Mouse (Mus musculus) forebrain, embryonic 11.5 days (tissue): ENCODE measurements at regions not wholly inside any gene's neighbourhood (a gene's known extent, or its start where the extent isn't known, plus 50 kb on each side); places are given as distances from the start of the nearest gene placed in this dataset.
A peak's percentile ranks its signal among the peaks of the same experiment; 100 is the strongest.

Source experiments
- ATAC-seq: fragments of 200-750 bp; cut with Nextera tagmentation; replicated peaks from 2 replicates; pipeline ENCODE4 v1.8.0; 2017; ENCODE audit warnings: moderate TSS enrichment; ENCODE audit not compliant: low FRiP score
- DNase-seq: peaks from one replicate; pipeline ENCODE4 v3.0.0-alpha.2; 2017; ENCODE audit warnings: low spot score
- H3K27ac ChIP-seq: fragments of 300-500 bp; sonication (generic); 2 replicates; pipeline ENCODE4 v1.5.1; 2014; ENCODE audit warnings: low read depth, low read length
- H3K27me3 ChIP-seq: fragments of 300-500 bp; sonication (generic); 2 replicates; pipeline ENCODE4 v1.6.1; 2014; ENCODE audit warnings: mild to moderate bottlenecking, low read length, mixed read lengths; ENCODE audit not compliant: control insufficient read depth, insufficient read depth
- H3K36me3 ChIP-seq: fragments of 300-500 bp; sonication (generic); 2 replicates; pipeline ENCODE4 v1.6.1; 2014; ENCODE audit warnings: mild to moderate bottlenecking, low read length, moderate library complexity, mixed read lengths; ENCODE audit not compliant: control insufficient read depth, insufficient read depth
- H3K4me1 ChIP-seq: fragments of 300-500 bp; sonication (generic); replicated peaks from 2 replicates; pipeline ENCODE4 v1.6.1; 2014; ENCODE audit warnings: low read length, mixed read lengths; ENCODE audit not compliant: control insufficient read depth, insufficient read depth
- H3K4me2 ChIP-seq: fragments of 300-500 bp; sonication (generic); 2 replicates; pipeline ENCODE4 v1.6.1; 2014; ENCODE audit warnings: low read depth, mild to moderate bottlenecking, low read length, moderate library complexity, mixed read lengths; ENCODE audit not compliant: severe bottlenecking
- H3K4me3 ChIP-seq: fragments of 300-500 bp; sonication (generic); 2 replicates; pipeline ENCODE4 v1.5.1; 2014; ENCODE audit warnings: low read depth, low read length
- H3K9ac ChIP-seq: fragments of 300-500 bp; sonication (generic); 2 replicates; pipeline ENCODE4 v1.6.1; 2014; ENCODE audit warnings: low read length
- H3K9me3 ChIP-seq: fragments of 300-500 bp; sonication (generic); 2 replicates; pipeline ENCODE4 v1.6.1; 2016; ENCODE audit warnings: low read length, mixed read lengths; ENCODE audit not compliant: control insufficient read depth
- WGBS: fragments of 180-500 bp; shearing (Covaris S2); extraction: QIAGEN DNeasy Blood & Tissue Kit; methylation state at CpG from one replicate; pipeline ENCODE4 v1.1.7; 2014; 5-methylcytosine and 5-hydroxymethylcytosine counted together

DNA sequence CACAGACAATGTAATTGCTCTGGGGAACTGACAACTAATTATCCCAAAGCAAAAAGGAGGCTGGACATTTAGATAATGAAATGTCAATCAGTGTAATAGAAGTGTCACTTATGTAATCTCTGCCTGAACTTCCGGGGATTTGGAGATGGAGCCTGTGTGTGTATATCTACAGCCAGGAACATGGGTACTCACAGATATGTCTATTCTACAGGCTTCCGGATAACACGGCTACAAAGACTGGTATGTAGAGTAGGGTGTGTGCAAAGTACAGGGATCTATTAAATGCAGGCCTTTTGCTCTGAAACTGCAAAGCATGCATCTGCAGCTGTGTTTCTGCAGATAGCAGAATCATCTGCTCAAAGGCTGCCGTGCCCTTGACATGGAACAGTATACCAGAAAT, 246.7 kb upstream of the Ano5 start:
- Histone ChIP-seq H3K36me3 (no peaks in the 10 kb centered on the region), H3K4me2 (no peak overlapping the region), H3K9ac (no peak overlapping the region), H3K27me3 (no peaks in the 10 kb centered on the region), H3K27ac (no peak overlapping the region), H3K4me1 (no peaks in the 10 kb centered on the region), H3K9me3 (no peaks in the 10 kb centered on the region), H3K4me3 (no peak overlapping the region)
- 78% methylated on average over 4 of the region's 4 CpGs for WGBS
- DNase-seq = no peak
- ATAC-seq = no peak

DNA sequence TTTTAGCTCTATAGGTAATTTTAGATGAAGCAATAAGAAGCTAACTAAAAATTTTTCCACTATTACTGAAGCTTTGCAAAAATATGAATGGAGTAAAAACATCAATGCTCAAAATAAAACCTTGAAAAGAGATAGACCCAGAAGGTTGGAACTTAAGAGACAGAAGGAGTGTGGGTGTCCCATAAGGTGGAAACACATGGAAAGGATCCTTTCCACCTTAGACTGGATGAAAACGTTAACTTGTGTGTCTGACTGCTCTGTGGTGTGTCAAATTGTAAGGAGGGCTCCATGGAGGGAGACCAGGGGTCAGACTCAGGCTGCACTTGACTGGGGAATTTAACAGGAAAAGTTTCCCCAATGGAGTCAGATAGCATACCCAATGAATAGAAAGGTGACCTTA, 244.9 kb upstream of the Ano5 start:
- ATAC-seq = no peak
- no peak overlapping the region for H3K4me2 ChIP-seq
- DNase-seq = no peak
- 86% methylated on average over 1 of the region's 1 CpGs for WGBS
- H3K27me3 ChIP-seq = no peaks in the 10 kb centered on the region
- no peak overlapping the region for H3K4me3 ChIP-seq
- H3K4me1 ChIP-seq = no peaks in the 10 kb centered on the region
- no peaks in the 10 kb centered on the region for H3K36me3 ChIP-seq
- no peak overlapping the region for H3K27ac ChIP-seq
- no peaks in the 10 kb centered on the region for H3K9me3 ChIP-seq
- H3K9ac ChIP-seq = no peak overlapping the region

DNA sequence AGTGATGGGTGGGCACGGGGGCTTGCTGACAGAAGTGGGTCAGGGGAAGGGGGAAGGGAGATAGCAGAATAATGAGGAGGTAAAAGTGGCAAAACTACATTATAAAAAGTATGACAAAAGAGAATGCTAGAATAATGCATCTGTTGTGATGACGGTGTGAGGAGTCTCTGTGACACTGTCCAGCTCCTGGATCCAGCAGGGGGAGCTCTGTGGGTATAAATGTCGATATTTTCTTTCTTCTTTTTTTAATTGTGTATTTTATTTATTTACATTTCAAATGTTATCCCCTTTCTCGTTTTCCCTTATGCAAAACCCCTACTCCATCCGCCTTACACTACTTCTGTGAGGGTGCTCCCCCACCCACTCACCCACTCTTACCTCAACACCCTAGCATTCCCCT, 243.9 kb upstream of the Ano5 start:
- H3K4me3 ChIP-seq = no peak overlapping the region
- no peak for ATAC-seq
- H3K4me1 ChIP-seq = no peaks in the 10 kb centered on the region
- no peak for DNase-seq
- H3K9me3 ChIP-seq = no peaks in the 10 kb centered on the region
- H3K27ac ChIP-seq = no peak overlapping the region
- H3K9ac ChIP-seq = no peak overlapping the region
- no peaks in the 10 kb centered on the region for H3K27me3 ChIP-seq
- no peaks in the 10 kb centered on the region for H3K36me3 ChIP-seq
- no peak overlapping the region for H3K4me2 ChIP-seq
- 69% methylated on average over 5 of the region's 5 CpGs for WGBS

DNA sequence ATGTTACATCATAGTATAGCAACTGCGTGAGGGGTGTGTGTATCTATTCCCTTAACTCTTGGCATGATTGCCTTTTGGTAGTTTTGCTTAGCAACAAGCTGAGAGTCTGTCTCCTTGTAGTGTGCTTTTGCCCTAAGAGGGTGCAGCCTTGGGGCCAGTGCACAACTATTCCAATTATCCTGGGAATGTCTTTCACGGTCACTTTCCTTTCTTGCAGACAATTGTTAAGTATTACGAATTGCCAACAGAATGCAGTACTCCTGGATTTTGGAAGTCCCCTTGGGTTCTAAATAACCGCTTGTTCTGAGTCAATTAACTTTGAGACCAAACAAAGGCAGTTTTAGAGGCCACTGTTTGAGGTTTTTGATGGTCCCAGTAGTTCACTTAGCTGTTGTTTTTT, 242.1 kb upstream of the Ano5 start:
- no peaks in the 10 kb centered on the region for H3K36me3 ChIP-seq
- no peak overlapping the region for H3K4me3 ChIP-seq
- no peak for DNase-seq
- ATAC-seq = no peak
- H3K27ac ChIP-seq = no peak overlapping the region
- H3K9ac ChIP-seq = no peak overlapping the region
- H3K27me3 ChIP-seq = no peaks in the 10 kb centered on the region
- no peaks in the 10 kb centered on the region for H3K4me1 ChIP-seq
- WGBS = 22% methylated on average over 4 of the region's 4 CpGs
- H3K4me2 ChIP-seq = no peak overlapping the region
- no peaks in the 10 kb centered on the region for H3K9me3 ChIP-seq

DNA sequence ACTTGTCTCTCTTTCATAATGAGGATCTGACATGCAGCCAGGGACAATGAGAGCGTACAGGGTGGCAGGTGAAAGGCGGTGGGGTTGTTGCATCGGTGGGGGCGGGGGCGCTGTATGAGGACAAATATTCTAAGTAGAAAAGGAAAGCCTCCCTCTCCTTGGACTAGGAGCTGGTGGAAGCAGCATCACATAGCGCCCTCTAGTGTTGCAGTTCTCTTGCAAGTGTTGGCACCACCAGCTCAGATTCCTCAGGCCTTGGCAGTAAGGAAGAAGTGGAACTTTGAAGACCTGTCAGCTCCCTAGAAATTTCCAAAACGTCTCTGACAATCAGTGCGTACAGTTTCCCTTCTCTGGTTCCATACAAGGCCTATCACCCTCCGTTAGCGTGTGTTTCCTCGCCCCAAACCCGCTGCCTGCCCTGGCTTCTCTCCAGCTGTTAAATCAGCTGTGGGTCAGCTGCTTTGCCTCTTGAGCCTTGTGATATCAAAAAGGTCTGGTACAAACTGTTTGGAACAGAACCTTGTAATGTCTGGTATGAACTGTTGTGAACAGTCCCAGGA, 240.2 kb upstream of the Ano5 start:
- no peaks in the 10 kb centered on the region for H3K9me3 ChIP-seq
- WGBS = 65% methylated on average over 12 of the region's 12 CpGs

DNA sequence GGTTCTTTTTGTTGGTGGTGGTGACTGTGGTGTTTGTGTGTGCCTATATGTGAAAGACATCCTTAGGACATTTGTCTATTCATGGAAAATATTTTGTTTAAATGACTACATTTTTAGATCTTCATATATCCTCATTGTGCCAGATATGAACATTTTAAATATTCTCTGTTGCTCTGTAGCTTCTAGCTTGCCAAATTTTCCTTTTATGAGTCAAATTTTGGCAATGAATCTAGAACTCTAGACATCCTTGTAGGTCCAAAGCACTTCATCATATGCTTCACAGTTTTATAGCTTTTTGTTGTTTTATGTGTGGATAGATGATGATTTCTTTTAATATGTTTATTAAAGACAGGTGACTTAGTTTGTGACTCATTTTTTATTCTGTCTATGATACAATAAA, 229.4 kb upstream of the Ano5 start:
- no peaks in the 10 kb centered on the region for H3K27me3 ChIP-seq
- H3K9me3 ChIP-seq = no peaks in the 10 kb centered on the region
- ATAC-seq = no peak

More for the DNA sequence above, 240.2 kb upstream of the Ano5 start:
- Histone ChIP-seq H3K27ac (no peak overlapping the region), H3K9ac (no peak overlapping the region), H3K27me3 (no peaks in the 10 kb centered on the region), H3K4me1 (no peaks in the 10 kb centered on the region), H3K4me2 (no peak overlapping the region), H3K36me3 (no peaks in the 10 kb centered on the region), H3K4me3 (no peak overlapping the region)
- DNase-seq = peak; percentile 55
- ATAC-seq = no peak

DNA sequence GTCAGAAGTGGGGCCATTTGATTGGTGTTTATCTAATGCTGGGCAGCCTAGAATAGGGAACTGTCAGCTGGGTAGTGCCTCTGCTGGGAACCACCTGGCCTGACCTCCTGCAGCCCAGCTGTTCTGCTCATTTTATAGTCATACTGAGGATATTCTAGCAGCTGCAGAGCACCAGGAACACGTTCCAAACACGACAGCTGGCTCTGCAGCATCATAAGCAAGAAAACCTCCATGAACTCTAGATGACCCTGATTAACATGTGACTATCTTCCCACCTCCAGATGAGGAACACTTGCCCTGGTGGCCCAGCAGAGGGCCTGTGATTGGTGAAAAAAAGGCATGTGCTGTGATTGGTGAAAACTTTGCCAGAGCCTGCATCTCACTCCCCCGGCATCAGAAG, 210.6 kb upstream of the Ano5 start:
- WGBS = 51% methylated on average over 3 of the region's 3 CpGs
- H3K27ac ChIP-seq = no peak overlapping the region
- no peak overlapping the region for H3K9ac ChIP-seq
- no peak for DNase-seq
- H3K4me2 ChIP-seq = no peak overlapping the region
- no peak overlapping the region for H3K4me3 ChIP-seq
- no peaks in the 10 kb centered on the region for H3K4me1 ChIP-seq
- H3K36me3 ChIP-seq = no peaks in the 10 kb centered on the region
- no peak for ATAC-seq
- H3K9me3 ChIP-seq = no peaks in the 10 kb centered on the region
- H3K27me3 ChIP-seq = no peaks in the 10 kb centered on the region

More for the DNA sequence above, 229.4 kb upstream of the Ano5 start:
- no peak overlapping the region for H3K27ac ChIP-seq
- no peaks in the 10 kb centered on the region for H3K36me3 ChIP-seq
- DNase-seq = no peak
- H3K4me3 ChIP-seq = no peak overlapping the region
- H3K9ac ChIP-seq = no peak overlapping the region
- H3K4me2 ChIP-seq = no peak overlapping the region
- H3K4me1 ChIP-seq = no peaks in the 10 kb centered on the region

DNA sequence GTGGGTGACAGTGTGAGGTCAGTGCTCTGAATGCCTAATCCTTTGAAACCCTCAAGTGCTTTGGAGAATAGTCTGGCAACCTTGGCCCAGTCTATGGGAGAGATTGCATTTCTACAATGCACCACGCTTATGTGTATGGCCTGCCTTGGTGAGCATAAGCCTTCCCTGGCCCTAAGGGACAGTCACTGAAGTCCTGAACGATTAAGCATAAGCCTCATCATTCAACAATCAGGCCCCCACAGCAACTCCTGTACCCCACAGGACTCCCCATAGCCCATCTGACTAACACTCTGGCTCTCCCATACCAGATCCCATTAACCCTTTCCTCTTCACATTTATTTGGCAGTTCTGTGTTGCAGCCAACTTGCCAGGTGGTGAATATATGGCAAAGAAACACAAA, 203.1 kb upstream of the Ano5 start:
- DNase-seq (no peak), ATAC-seq (no peak)
- WGBS = 79% methylated on average over 2 of the region's 2 CpGs
- H3K9ac ChIP-seq = no peak overlapping the region
- no peaks in the 10 kb centered on the region for H3K27me3 ChIP-seq
- no peaks in the 10 kb centered on the region for H3K36me3 ChIP-seq
- no peak overlapping the region for H3K4me3 ChIP-seq
- H3K4me1 ChIP-seq = no peaks in the 10 kb centered on the region
- H3K4me2 ChIP-seq = no peak overlapping the region
- no peaks in the 10 kb centered on the region for H3K9me3 ChIP-seq
- no peak overlapping the region for H3K27ac ChIP-seq

DNA sequence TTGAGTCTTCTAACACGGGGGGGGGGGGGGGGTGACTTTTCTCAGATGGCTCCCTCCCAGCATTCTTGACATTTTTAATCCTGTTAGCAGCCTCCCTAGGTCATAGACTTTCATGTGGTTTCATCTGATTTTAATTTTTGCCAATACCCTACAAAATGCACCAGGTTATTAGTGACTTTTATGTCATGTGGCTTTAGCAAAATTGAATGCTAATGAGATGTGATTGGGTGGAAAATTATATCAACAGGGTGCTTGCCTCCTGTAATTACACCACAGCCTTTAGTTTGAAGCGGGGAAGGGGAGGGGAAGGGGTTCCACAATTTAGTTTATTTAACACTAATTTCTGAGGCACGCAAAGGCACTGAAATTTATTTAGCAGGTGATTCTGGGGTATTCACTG, 200.6 kb upstream of the Ano5 start:
- Histone ChIP-seq H3K36me3 (no peaks in the 10 kb centered on the region), H3K4me2 (no peak overlapping the region), H3K4me1 (no peaks in the 10 kb centered on the region), H3K27ac (no peak overlapping the region), H3K9ac (no peak overlapping the region), H3K27me3 (no peaks in the 10 kb centered on the region), H3K9me3 (no peaks in the 10 kb centered on the region), H3K4me3 (no peak overlapping the region)
- ATAC-seq = no peak
- no peak for DNase-seq
- 38% methylated on average over 3 of the region's 3 CpGs for WGBS
